Mouse (Mus musculus): ENCODE results near the gene Cars2. TPM values are rescaled to one million over a fixed set of nuclear protein-coding genes. Genes with fewer than 3 reads are reported as not detected.
"Not testable (repeated sequence)": the region's sequence is repeated elsewhere in the genome, so short reads cannot be mapped to it uniquely, and the experiment has no call there.

The Cars2 gene
- polyA plus RNA-seq, 1 experiment from 2014 or later: 46.2 TPM

GRCm38 (mm10) chr8:11556691-11557423, 6.3 kb upstream of the Cars2 start:
- TF ChIP-seq CTCF (IDR thresholded peaks at IDR 0.05): no peak
- POLR2A ChIA-PET: interaction anchor here (0.6 to 1.6 kb wide), 7 partner anchors 13 to 270 kb away, joined by 3 to 5 read pairs (median 4); no protein-coding TSS in a partner anchor
- in situ Hi-C loops (cut with MboI; ENCODE audit: low pct_unique_long_range_greater_than_20kb): no loop called here
- CTCF ChIA-PET: no interaction called here
- no peak for DNase-seq (ENCODE audit: low read depth, low spot score)
- no peak for ATAC-seq
- H3K27me3 ChIP-seq: no peaks in the 10 kb centered on the region

DNA sequence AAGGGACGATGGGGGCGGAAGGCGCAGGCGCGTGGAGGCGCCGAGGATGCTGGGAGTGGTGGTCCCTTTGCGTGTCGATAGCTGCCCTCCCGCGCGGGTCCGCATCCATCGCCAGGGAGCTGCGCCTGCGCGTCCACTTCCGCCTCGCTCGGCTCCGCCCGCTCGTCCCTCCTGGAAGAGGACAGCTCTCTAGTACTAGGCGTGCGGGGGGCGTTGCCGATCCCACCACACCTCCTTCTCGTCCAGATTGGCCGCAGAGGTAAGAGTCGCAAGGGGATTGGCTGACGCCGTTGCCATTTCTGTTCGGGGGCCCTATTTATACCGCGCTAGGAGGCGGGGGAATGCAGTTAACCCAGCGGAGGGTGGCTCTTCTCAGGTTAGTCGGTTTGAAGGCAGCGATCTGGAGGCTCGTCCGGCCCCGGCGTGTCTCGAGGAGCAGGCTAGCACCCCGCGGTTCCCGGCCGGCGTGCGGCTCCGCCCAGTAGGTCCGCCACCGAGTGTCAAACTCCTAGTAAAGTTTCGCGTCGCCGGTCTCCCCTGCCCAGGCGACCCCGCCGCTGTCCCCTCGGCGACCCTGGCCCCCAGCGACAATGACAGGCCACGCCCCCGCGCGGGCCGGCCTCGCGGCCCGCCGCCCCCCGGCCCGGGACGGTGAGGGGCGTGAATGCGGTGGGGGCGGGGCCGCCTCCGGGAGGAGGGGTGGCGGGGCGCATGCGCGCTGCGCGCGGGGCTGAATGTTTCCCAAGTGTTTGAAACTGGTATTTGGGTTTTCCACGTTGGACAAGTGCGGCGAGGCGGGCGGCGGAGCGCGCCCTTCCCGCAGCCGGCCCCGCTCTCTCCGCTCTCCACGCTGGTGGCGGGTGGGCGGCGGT, 5.4 kb upstream of the Cars2 start:
- no peaks in the 10 kb centered on the region for H3K27me3 ChIP-seq
- in situ Hi-C loops (cut with MboI; ENCODE audit: low pct_unique_long_range_greater_than_20kb): no loop called here
- ChIA-PET POLR2A (interaction anchor here (0.6 to 1.4 kb wide), 6 partner anchors 12 to 270 kb away, joined by 3 to 5 read pairs (median 4); no protein-coding TSS in a partner anchor), CTCF (no interaction called here)
- DNase-seq (ENCODE audit: low read depth, low spot score): peak; percentile 93
- TF ChIP-seq CTCF (IDR thresholded peaks at IDR 0.05): no peak
- peak; percentile 70 for ATAC-seq

DNA sequence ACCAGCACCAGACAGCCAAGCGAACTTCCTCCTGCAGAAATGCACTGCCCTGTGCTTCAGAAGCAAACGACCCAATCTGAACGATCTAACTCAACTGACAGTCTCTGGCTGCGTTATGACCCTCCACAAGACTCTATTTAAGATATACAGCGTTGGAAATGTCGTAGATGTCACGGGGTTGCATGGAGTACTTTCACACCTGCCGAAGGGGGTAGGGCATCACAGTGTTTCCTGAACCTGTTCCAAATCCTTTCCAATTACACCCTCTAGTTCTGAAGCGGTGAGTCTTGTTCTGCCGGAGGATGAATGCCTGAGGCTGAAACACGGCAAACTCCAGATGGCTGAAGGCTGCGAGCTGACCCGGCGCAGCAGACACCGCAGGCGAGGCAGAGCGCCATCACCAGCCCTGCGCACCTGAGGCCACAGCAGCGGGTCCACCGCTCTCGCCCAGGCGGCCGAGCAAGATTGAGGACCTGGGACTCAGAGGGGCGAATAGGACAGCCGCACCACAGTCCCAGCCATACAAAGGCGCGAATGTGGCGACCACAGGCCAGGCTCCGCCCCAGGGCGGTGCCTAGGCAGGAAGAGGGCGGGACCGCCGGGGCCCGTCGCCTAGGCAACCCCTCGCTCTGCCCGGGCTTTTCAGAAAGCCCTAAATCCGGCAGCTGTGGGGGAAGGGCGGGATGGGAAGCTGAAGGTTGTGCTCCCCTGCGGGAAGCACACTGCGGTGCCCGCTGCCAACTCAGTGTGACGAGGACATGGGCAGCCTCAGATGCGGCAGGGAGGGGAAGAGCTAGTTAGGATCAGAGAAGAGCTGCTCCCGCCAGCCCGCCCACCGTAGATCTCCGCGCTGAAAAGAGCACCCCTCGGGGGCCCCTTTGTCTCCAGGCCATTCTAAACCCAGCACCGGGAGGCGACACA, 4.5 kb upstream of the Cars2 start, which contains the start of gene Ing1:
Gene Ing1 (plus strand): TSS at position 773 of the 921 bp plus-strand sequence.
- TF ChIP-seq CTCF (IDR thresholded peaks at IDR 0.05): no peak
- CTCF ChIA-PET: interaction anchor here (1.5 kb wide), 1 partner anchor 47 kb away, joined by 4 read pairs; no protein-coding TSS in a partner anchor
- DNase-seq (ENCODE audit: low read depth, low spot score) (no peak), ATAC-seq (peak; percentile 53)
- POLR2A ChIA-PET: no interaction called here
- no peaks in the 10 kb centered on the region for H3K27me3 ChIP-seq
- in situ Hi-C loops (cut with MboI; ENCODE audit: low pct_unique_long_range_greater_than_20kb): loop anchor here (5.0 kb wide), 1 partner anchor 142 kb away; no protein-coding TSS in a partner anchor

- ChIA-PET POLR2A (no interaction called here), CTCF (no interaction called here)
- H3K27me3 ChIP-seq: no peaks in the 10 kb centered on the region
- no peak for TF ChIP-seq CTCF (IDR thresholded peaks at IDR 0.05)
- DNase-seq (ENCODE audit: low read depth, low spot score) (no peak), ATAC-seq (no peak)
- in situ Hi-C loops (cut with MboI; ENCODE audit: low pct_unique_long_range_greater_than_20kb): loop anchor here (5.0 kb wide), 1 partner anchor 145 kb away; no protein-coding TSS in a partner anchor
Observed at GRCm38 (mm10) chr8:11552390-11552789, 1.8 kb upstream of the Cars2 start.

GRCm38 (mm10) chr8:11551497-11551896, 914 bp upstream of the Cars2 start:
- in situ Hi-C loops (cut with MboI; ENCODE audit: low pct_unique_long_range_greater_than_20kb): loop anchor here (5.0 kb wide), 1 partner anchor 146 kb away; no protein-coding TSS in a partner anchor
- CTCF ChIA-PET; ATAC-seq; POLR2A ChIA-PET; H3K27me3 ChIP-seq; DNase-seq (ENCODE audit: low read depth, low spot score): not testable (repeated sequence)

DNA sequence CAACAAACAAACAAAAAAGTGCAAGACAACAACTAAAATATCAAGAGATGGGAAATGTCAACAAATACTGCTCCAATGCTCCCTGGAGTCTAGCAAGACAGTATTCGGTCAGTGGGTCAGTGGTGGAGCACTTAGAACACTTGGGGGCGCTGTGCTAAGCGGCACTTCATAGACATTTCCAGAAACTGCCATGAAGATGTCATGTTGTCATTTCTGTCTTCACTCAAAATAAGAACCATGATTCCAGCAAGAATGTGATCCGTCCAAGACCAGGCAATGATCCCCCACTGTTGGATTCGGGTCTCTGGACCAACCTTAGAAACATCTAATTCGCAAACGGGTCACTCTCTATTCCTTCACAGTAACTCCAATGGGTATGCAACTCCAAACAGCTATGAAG, 877 bp downstream of the Cars2 start:
- POLR2A ChIA-PET: no interaction called here
- no peak for ATAC-seq
- in situ Hi-C loops (cut with MboI; ENCODE audit: low pct_unique_long_range_greater_than_20kb): loop anchor here (5.0 kb wide), 1 partner anchor 148 kb away; no protein-coding TSS in a partner anchor
- no peak for TF ChIP-seq CTCF (IDR thresholded peaks at IDR 0.05)
- H3K27me3 ChIP-seq: no peaks in the 10 kb centered on the region
- no peak for DNase-seq (ENCODE audit: low read depth, low spot score)
- CTCF ChIA-PET: interaction anchor here (0.8 to 1.9 kb wide), 3 partner anchors 66 to 69 kb away, joined by 3 to 6 read pairs (median 5); no protein-coding TSS in a partner anchor

- CTCF ChIA-PET: interaction anchor here (1.4 to 1.5 kb wide), 2 partner anchors 14 to 35 kb away, joined by 3 read pairs; no protein-coding TSS in a partner anchor
- in situ Hi-C loops (cut with MboI; ENCODE audit: low pct_unique_long_range_greater_than_20kb): no loop called here
- no peak for TF ChIP-seq CTCF (IDR thresholded peaks at IDR 0.05)
- POLR2A ChIA-PET: interaction anchor here (1.3 kb wide), 1 partner anchor 11 kb away, joined by 10 read pairs; no protein-coding TSS in a partner anchor
- no peaks in the 10 kb centered on the region for H3K27me3 ChIP-seq
- DNase-seq (ENCODE audit: low read depth, low spot score) (no peak), ATAC-seq (no peak)
Observed at GRCm38 (mm10) chr8:11547063-11547462, 3.5 kb downstream of the Cars2 start.

DNA sequence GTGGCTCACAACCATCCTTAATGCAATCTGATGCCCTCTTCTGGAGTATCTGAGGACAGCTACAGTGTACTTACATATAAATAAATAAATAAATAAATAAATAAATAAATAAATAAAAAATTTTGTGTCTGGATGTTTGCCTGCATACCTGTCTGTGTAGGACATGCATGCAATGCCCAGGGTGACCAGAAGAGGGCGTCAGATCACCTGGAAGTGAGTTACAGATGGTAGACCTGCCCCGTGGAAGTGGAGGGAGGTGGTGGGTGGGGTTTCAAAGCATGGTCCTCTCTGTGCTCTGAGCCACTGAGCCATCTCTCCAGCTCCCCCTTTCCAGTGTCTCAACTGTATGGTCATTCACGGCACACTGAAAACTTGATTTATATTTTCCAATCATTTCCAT, 6.2 kb downstream of the Cars2 start:
- in situ Hi-C loops (cut with MboI; ENCODE audit: low pct_unique_long_range_greater_than_20kb): no loop called here

DNA sequence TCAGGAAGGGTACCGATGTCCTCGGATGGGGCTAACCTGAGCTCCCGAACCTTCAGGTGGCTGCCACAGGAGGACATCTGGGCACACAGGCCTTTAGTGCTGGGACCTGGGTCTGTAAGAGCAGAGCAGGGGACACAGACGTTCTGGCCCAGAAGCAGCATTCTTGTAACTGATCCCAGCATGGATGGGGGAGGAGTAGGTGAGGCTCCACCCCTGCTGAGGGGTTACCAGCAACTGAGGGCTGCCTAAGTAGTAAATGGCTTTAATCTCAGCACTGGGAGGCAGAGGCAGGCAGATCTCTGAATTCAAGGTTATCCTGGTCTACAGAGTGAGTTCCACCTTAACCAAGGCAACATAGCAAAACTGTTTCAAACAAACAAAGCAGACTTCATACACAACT, 7.7 kb downstream of the Cars2 start:
- in situ Hi-C loops (cut with MboI; ENCODE audit: low pct_unique_long_range_greater_than_20kb): no loop called here
- POLR2A ChIA-PET: no interaction called here
- DNase-seq (ENCODE audit: low read depth, low spot score) (no peak), ATAC-seq (no peak)
- CTCF ChIA-PET: no interaction called here
- no peaks in the 10 kb centered on the region for H3K27me3 ChIP-seq
- no peak for TF ChIP-seq CTCF (IDR thresholded peaks at IDR 0.05)

More for the DNA sequence above, 6.2 kb downstream of the Cars2 start:
- H3K27me3 ChIP-seq: no peaks in the 10 kb centered on the region
- DNase-seq (ENCODE audit: low read depth, low spot score) (no peak), ATAC-seq (no peak)
- no peak for TF ChIP-seq CTCF (IDR thresholded peaks at IDR 0.05)
- CTCF ChIA-PET: interaction anchor here (1.2 kb wide), 1 partner anchor 17 kb away, joined by 3 read pairs; no protein-coding TSS in a partner anchor
- POLR2A ChIA-PET: interaction anchor here (0.5 kb wide), 1 partner anchor 12 kb away, joined by 3 read pairs; no protein-coding TSS in a partner anchor

Measured in Patski (cell line).